Mouse (Mus musculus) megakaryocyte, embryonic 14.5 days (primary cell): Measurements from ENCODE around the gene Frmpd4.

Experiments
- FLI1 ChIP-seq: IDR thresholded peaks from 2 replicates; pipeline ENCODE4 v1.6.1; 2012; ENCODE audit warnings: low read length, inconsistent platforms, mixed read lengths
- GATA1 ChIP-seq: IDR thresholded peaks from 3 replicates; pipeline ENCODE4 v1.6.1; 2012; ENCODE audit warnings: mixed read lengths, low read length, inconsistent platforms, borderline replicate concordance

- no peak for TF ChIP-seq GATA1
- no peak for TF ChIP-seq FLI1
Observed at GRCm38 (mm10) chrX:167719564-167719981, 857.5 kb downstream of the Frmpd4 start.
